Mouse (Mus musculus) heart, embryonic 14.5 days (tissue): Measurements from ENCODE around the gene Sipa1l3. TPM values are rescaled to one million over a fixed set of nuclear protein-coding genes. Genes with fewer than 3 reads are reported as not detected.

Source experiments
- ATAC-seq: fragments of 200-750 bp; cut with Nextera tagmentation; 2 replicates; pipeline ENCODE4 v1.8.0; 2017; ENCODE audit warnings: low read depth, moderate TSS enrichment; ENCODE audit not compliant: insufficient number of reproducible peaks, insufficient read depth, low FRiP score
- H3K27ac ChIP-seq, 2 experiments: fragments of 200-500 bp in 1 of 2; fragments of 300-500 bp in 1 of 2; sonication (generic) in 1 of 2; replicated peaks in 1 of 2; 2 replicates each; pipeline ENCODE4 v1.5.1; 2012 to 2014; ENCODE audit warnings: low read depth in 2 of 2, low read length in 2 of 2, control low read depth in 1 of 2, mild to moderate bottlenecking in 1 of 2, mixed read lengths in 1 of 2; ENCODE audit not compliant: control insufficient read depth in 1 of 2, insufficient read depth in 1 of 2
- H3K27me3 ChIP-seq: fragments of 300-500 bp; sonication (generic); 2 replicates; pipeline ENCODE4 v1.6.1; 2014; ENCODE audit warnings: mild to moderate bottlenecking, low read length, control low read depth; ENCODE audit not compliant: control insufficient read depth, insufficient read depth
- H3K36me3 ChIP-seq: fragments of 300-500 bp; sonication (generic); 2 replicates; pipeline ENCODE4 v1.6.1; 2014; ENCODE audit warnings: mild to moderate bottlenecking, control low read depth, low read length, mixed read lengths; ENCODE audit not compliant: control insufficient read depth, insufficient read depth
- H3K4me1 ChIP-seq, 2 experiments: fragments of 200-500 bp in 1 of 2; fragments of 300-500 bp in 1 of 2; sonication (generic) in 1 of 2; 2 replicates each; pipeline ENCODE4 v1.6.1; 2012 to 2014; ENCODE audit warnings: low read length in 2 of 2, control low read depth in 1 of 2, mixed read lengths in 1 of 2; ENCODE audit not compliant: control insufficient read depth in 2 of 2, insufficient read depth in 2 of 2
- H3K4me2 ChIP-seq: fragments of 300-500 bp; sonication (generic); 2 replicates; pipeline ENCODE4 v1.6.1; 2014; ENCODE audit warnings: mild to moderate bottlenecking, low read length
- H3K4me3 ChIP-seq, 2 experiments: fragments of 200-500 bp in 1 of 2; fragments of 300-500 bp in 1 of 2; sonication (generic) in 1 of 2; 2 replicates each; pipeline ENCODE4 v1.5.1; 2012 to 2014; ENCODE audit warnings: low read length in 2 of 2, mild to moderate bottlenecking in 2 of 2, control low read depth in 1 of 2, low read depth in 1 of 2, moderate library complexity in 1 of 2; ENCODE audit not compliant: control insufficient read depth in 1 of 2, insufficient read depth in 1 of 2
- H3K9ac ChIP-seq: fragments of 300-500 bp; sonication (generic); 2 replicates; pipeline ENCODE4 v1.6.1; 2014; ENCODE audit warnings: mild to moderate bottlenecking, low read length
- H3K9me3 ChIP-seq: fragments of 300-500 bp; sonication (generic); 2 replicates; pipeline ENCODE4 v1.6.1; 2016; ENCODE audit warnings: low read length, control low read depth; ENCODE audit not compliant: control insufficient read depth
- whole genome bisulfite sequencing: fragments of 180-500 bp; shearing (Covaris S2); extraction: QIAGEN DNeasy Blood & Tissue Kit; methylation state at CpG from one replicate; pipeline ENCODE4 v1.1.7; 2014; 5-methylcytosine and 5-hydroxymethylcytosine counted together
- polyA plus RNA-seq: library from polyadenylated mRNA; unstranded; fragments of >200 nt; fragmentation: Nextera tagmentation; extraction: Ambion mirVana; gene quantifications from 2 replicates; pipeline ENCODE4 v1.2.1, GENCODE M21; 2014

The Sipa1l3 gene
- polyA plus RNA-seq, 1 experiment from 2014 or later: 3.4 TPM

- Histone ChIP-seq H3K36me3 (0 out of 2 replicates have a peak, but pooled peaks cover 5% of the 10 kb centered on the region), H3K4me2 (no peak overlapping the region), H3K4me1 (no peaks in the 10 kb centered on the region), H3K27me3 (no peaks in the 10 kb centered on the region), H3K27ac (no peak overlapping the region), H3K4me3 (no peak overlapping the region), H3K9ac (no peak overlapping the region), H3K9me3 (no peaks in the 10 kb centered on the region)
- 83% methylated on average over 8 of the region's 8 CpGs for WGBS
- ATAC-seq: no peak
These were observed 166.2 kb downstream of the Sipa1l3 start for GRCm38 (mm10) chr7:29352246-29352645.

- Histone ChIP-seq H3K9me3 (no peaks in the 10 kb centered on the region), H3K9ac (no peak overlapping the region), H3K4me1 (no peaks in the 10 kb centered on the region), H3K4me3 (no peak overlapping the region), H3K27me3 (no peaks in the 10 kb centered on the region), H3K4me2 (no peak overlapping the region), H3K36me3 (0 out of 2 replicates have a peak, but pooled peaks cover 5% of the 10 kb centered on the region), H3K27ac (no peak overlapping the region)
- 86% methylated on average over 10 of the region's 10 CpGs for WGBS
- no peak for ATAC-seq
These were observed 168.0 kb downstream of the Sipa1l3 start for GRCm38 (mm10) chr7:29350489-29350888.

GRCm38 (mm10) chr7:29346212-29346611, 172.2 kb downstream of the Sipa1l3 start:
- H3K4me1 ChIP-seq: peaks cover 0 to 4% of the 10 kb centered on the region in 2 experiments; a peak in 2 of 4 replicates
- H3K9ac ChIP-seq: no peak overlapping the region
- 0 out of 2 replicates have a peak, but pooled peaks cover 5% of the 10 kb centered on the region for H3K36me3 ChIP-seq
- H3K9me3 ChIP-seq: no peaks in the 10 kb centered on the region
- 81% methylated on average over 3 of the region's 3 CpGs for WGBS
- no peaks in the 10 kb centered on the region for H3K27me3 ChIP-seq
- ATAC-seq: no peak
- no peak overlapping the region for H3K4me3 ChIP-seq
- H3K4me2 ChIP-seq: no peak overlapping the region
- H3K27ac ChIP-seq: no peak overlapping the region

GRCm38 (mm10) chr7:29345534-29345933, 172.9 kb downstream of the Sipa1l3 start:
- Histone ChIP-seq H3K36me3 (0 out of 2 replicates have a peak, but pooled peaks cover 5% of the 10 kb centered on the region), H3K4me3 (no peak overlapping the region), H3K9me3 (no peaks in the 10 kb centered on the region), H3K27ac (no peak overlapping the region), H3K4me1 (peaks cover 0 to 4% of the 10 kb centered on the region in 2 experiments; a peak in 2 of 4 replicates), H3K27me3 (no peaks in the 10 kb centered on the region), H3K4me2 (no peak overlapping the region), H3K9ac (no peak overlapping the region)
- WGBS: 85% methylated on average over 4 of the region's 4 CpGs
- no peak for ATAC-seq

GRCm38 (mm10) chr7:29343746-29344145, 174.7 kb downstream of the Sipa1l3 start:
- Histone ChIP-seq H3K4me2 (no peak overlapping the region), H3K27ac (no peak overlapping the region), H3K27me3 (0 out of 2 replicates have a peak, but pooled peaks cover 5% of the 10 kb centered on the region), H3K36me3 (0 out of 2 replicates have a peak, but pooled peaks cover 5% of the 10 kb centered on the region), H3K9me3 (no peaks in the 10 kb centered on the region), H3K4me3 (no peak overlapping the region), H3K4me1 (peaks cover 0 to 7% of the 10 kb centered on the region in 2 experiments; a peak in 2 of 4 replicates), H3K9ac (no peak overlapping the region)
- WGBS: 91% methylated on average over 7 of the region's 7 CpGs
- ATAC-seq: no peak

GRCm38 (mm10) chr7:29342489-29343092, 175.8 kb downstream of the Sipa1l3 start:
- peaks cover 0 to 7% of the 10 kb centered on the region in 2 experiments; a peak in 2 of 4 replicates for H3K4me1 ChIP-seq

GRCm38 (mm10) chr7:29341722-29342121, 176.7 kb downstream of the Sipa1l3 start:
- no peak for ATAC-seq
- no peak overlapping the region for H3K27ac ChIP-seq
- H3K27me3 ChIP-seq: 0 out of 2 replicates have a peak, but pooled peaks cover 5% of the 10 kb centered on the region
- no peak overlapping the region for H3K4me3 ChIP-seq
- WGBS: 57% methylated on average over 12 of the region's 12 CpGs
- H3K36me3 ChIP-seq: no peaks in the 10 kb centered on the region
- peaks cover 0 to 7% of the 10 kb centered on the region in 2 experiments; a peak in 2 of 4 replicates for H3K4me1 ChIP-seq
- H3K4me2 ChIP-seq: no peak overlapping the region
- no peaks in the 10 kb centered on the region for H3K9me3 ChIP-seq
- H3K9ac ChIP-seq: no peak overlapping the region

More at GRCm38 (mm10) chr7:29342489-29343092, 175.8 kb downstream of the Sipa1l3 start:
- H3K4me3 ChIP-seq: no peak overlapping the region
- no peak for ATAC-seq
- H3K9ac ChIP-seq: no peak overlapping the region
- no peak overlapping the region for H3K4me2 ChIP-seq
- H3K27ac ChIP-seq: no peak overlapping the region
- WGBS: 35% methylated on average over 8 of the region's 8 CpGs
- no peaks in the 10 kb centered on the region for H3K9me3 ChIP-seq
- H3K27me3 ChIP-seq: 0 out of 2 replicates have a peak, but pooled peaks cover 5% of the 10 kb centered on the region
- no peaks in the 10 kb centered on the region for H3K36me3 ChIP-seq
